Mouse (Mus musculus) limb, embryonic 10.5 days (tissue): ENCODE data around the gene Tspan31. TPM values are rescaled to one million over a fixed set of nuclear protein-coding genes. Genes with fewer than 3 reads are reported as not detected.

ENCODE experiments used
- DNase-seq: peaks from one replicate; pipeline ENCODE4 v3.0.0-alpha.2; 2017; ENCODE audit warnings: low spot score
- H3K27ac ChIP-seq: fragments of 300-500 bp; sonication (generic); 2 replicates; pipeline ENCODE4 v1.5.1; 2016; ENCODE audit warnings: mild to moderate bottlenecking
- H3K27me3 ChIP-seq: fragments of 300-500 bp; sonication (generic); 2 replicates; pipeline ENCODE4 v1.6.1; 2016; ENCODE audit warnings: low read depth, mild to moderate bottlenecking; ENCODE audit not compliant: poor library complexity, severe bottlenecking
- H3K36me3 ChIP-seq: fragments of 300-500 bp; sonication (generic); 2 replicates; pipeline ENCODE4 v1.6.1; 2016; ENCODE audit warnings: mild to moderate bottlenecking, moderate library complexity
- H3K4me1 ChIP-seq: fragments of 300-500 bp; sonication (generic); 2 replicates; pipeline ENCODE4 v1.6.1; 2016
- H3K4me3 ChIP-seq: fragments of 300-500 bp; sonication (generic); 2 replicates; pipeline ENCODE4 v1.5.1; 2016; ENCODE audit warnings: mild to moderate bottlenecking, moderate library complexity
- H3K9me3 ChIP-seq: fragments of 300-500 bp; sonication (generic); replicated peaks from 2 replicates; pipeline ENCODE4 v1.6.1; 2016; ENCODE audit warnings: mild to moderate bottlenecking
- WGBS: fragments of 180-500 bp; shearing (Covaris S2); methylation state at CpG from one replicate; pipeline ENCODE4 v1.1.7; 2016; 5-methylcytosine and 5-hydroxymethylcytosine counted together
- polyA plus RNA-seq: library from polyadenylated mRNA; unstranded; fragments of >200 nt; fragmentation: Nextera tagmentation; extraction: Ambion mirVana; gene quantifications from 2 replicates; pipeline ENCODE4 v1.2.1, GENCODE M21; 2016

Tspan31 gene
- polyA plus RNA-seq, 1 experiment from 2014 or later, result 181 TPM

DNA sequence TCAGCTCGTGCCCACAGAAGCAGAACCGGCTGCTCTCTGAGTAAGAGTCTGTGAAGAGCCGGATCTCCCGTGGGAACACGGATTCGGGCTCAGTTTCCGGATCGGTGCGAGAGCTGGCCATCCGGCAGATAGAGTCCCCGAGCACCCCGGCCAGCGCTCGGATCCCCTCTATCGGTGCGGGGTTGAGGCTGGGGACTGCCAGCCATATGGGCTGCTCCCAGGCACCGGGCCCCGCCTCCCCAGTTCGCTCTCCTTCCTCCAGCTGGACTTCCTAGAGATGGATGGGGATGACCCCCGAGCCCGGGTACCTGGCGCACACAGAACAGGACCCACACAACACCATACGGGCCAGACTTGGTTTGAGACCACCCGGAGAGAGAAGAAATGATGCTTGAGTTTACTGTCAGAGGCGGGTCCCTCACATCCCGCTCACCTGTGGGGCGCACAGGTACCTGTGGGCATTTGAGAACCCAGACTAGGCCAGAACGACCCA lies 28.7 kb downstream of the Tspan31 start, which contains the start of the genes Mettl1 and Eef1akmt3:
Gene Mettl1, plus strand, starts transcription at position 141 of the 493 bp plus-strand sequence.
Gene Eef1akmt3, minus strand, starts transcription at position 240 of the 493 bp plus-strand sequence.
- H3K36me3 ChIP-seq, result peaks cover 31% of the 10 kb centered on the region
- DNase-seq, result no peak
- peak within 1 kb of the TSS; percentile 83 for H3K4me3 ChIP-seq
- H3K27ac ChIP-seq, result peak within 1 kb of the TSS; percentile 91
- H3K9me3 ChIP-seq, result no peaks in the 10 kb centered on the region
- peaks cover 17% of the 10 kb centered on the region for H3K27me3 ChIP-seq
- H3K4me1 ChIP-seq, result peaks cover 26% of the 10 kb centered on the region
- whole genome bisulfite sequencing, result 0% methylated on average over 28 of the region's 28 CpGs

DNA sequence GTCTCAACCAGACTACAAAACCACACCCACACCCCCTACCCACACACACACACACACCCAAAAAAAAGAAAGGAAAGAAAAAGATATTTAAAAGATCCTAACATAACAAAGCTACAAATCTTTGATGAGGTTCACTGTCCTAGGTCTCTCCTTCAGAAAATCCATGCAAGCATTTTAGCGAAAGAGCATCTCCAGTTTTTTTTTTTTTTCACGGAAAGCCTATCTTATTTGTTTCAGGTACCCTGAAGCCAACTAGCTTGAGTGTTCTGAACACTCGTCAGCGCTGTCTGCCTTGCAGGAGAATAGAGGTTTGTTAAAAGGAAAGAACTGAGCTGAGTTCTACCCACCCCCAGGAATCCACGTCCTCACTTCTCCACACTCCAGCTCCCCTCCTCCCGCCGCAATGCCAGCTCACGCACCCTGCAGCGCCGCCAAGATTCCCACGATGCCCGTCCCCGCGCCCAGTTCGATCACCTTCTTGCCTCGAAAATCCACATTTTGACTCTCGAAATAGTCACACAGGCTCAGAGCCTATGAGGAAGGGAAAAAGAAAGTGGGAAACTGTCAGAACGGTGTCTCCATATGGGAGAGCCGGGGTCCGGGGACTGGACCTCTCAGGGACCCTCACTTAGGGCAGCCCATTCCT lies 29.4 kb downstream of the Tspan31 start:
- no peaks in the 10 kb centered on the region for H3K9me3 ChIP-seq
- H3K4me3 ChIP-seq, result peak overlapping the region; percentile 83
- DNase-seq, result peak; percentile 43
- H3K27me3 ChIP-seq, result peaks cover 17% of the 10 kb centered on the region
- peaks cover 26% of the 10 kb centered on the region for H3K4me1 ChIP-seq
- peak overlapping the region; percentile 91; the same call in 1 of the 2 replicates for H3K27ac ChIP-seq
- peaks cover 25% of the 10 kb centered on the region for H3K36me3 ChIP-seq
- WGBS, result 2% methylated on average over 20 of the region's 20 CpGs

DNA sequence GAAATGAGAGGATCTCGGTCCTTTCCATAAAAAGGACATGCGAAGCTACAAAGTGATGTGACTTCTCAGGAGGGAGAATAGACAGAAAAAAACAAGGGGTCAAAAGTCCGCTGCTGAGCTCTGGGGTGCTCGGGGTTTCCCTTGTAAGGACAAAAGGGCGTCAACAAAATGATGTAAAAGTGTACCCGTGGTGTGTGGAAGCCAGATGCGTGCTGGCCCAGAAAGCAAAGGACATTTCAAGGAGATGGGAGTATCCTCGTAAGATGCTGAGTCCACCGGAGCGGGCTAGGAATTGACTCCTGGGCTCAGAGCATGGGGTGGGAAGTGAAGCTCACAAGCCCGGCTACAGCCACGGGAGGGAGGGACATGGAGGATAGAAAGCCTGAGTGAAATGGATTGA lies 32.4 kb downstream of the Tspan31 start:
- no peak overlapping the region for H3K4me3 ChIP-seq
- H3K4me1 ChIP-seq, result peaks cover 18% of the 10 kb centered on the region
- no peak for DNase-seq
- no peaks in the 10 kb centered on the region for H3K9me3 ChIP-seq
- peaks cover 17% of the 10 kb centered on the region for H3K27me3 ChIP-seq
- WGBS, result 81% methylated on average over 12 of the region's 12 CpGs
- no peaks in the 10 kb centered on the region for H3K36me3 ChIP-seq
- H3K27ac ChIP-seq, result no peak overlapping the region

DNA sequence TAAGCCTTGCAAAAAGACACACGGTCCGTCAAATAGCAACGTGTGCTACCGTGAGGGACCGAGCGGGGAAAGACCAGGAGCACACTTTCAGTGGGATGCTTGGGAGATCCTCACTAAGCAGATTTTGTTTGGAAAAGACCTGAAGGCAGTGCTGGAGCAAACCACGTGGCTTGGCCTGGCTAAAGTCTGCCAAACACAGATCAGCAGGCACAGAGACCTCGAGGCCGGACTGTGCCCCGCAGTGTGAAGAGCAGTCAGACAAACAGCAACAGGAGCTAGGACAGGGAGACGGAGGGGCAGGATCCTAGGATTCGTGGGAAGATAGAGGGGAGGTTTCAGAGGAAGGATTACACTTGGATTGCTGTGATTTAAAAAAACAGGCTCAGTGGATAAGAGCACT lies 33.8 kb downstream of the Tspan31 start:
- 87% methylated on average over 12 of the region's 12 CpGs for WGBS
- H3K4me3 ChIP-seq, result no peak overlapping the region
- peaks cover 8% of the 10 kb centered on the region for H3K4me1 ChIP-seq
- no peaks in the 10 kb centered on the region for H3K9me3 ChIP-seq
- no peak overlapping the region for H3K27ac ChIP-seq
- no peaks in the 10 kb centered on the region for H3K36me3 ChIP-seq
- peaks cover 17% of the 10 kb centered on the region for H3K27me3 ChIP-seq
- no peak for DNase-seq

DNA sequence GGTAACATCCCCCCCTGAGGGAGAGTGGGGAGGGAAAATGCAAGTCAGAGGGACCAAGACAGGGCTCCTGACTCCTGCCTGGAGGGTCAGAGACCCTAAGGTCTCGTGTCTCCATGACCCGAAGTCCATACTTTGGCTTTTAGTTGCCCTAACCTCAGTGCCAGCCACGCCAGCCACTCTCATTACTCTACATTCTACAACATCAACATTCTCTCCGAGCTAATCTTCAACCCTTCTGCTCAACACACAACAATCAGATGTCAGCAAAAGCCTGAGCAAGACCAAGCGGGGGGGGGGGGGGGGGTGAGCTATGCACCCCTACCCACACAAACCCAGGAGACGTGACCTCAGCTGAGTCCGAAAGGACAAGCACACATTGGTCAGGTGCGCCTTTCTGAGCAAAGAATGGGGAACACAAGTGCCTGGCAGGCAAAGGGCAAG lies 36.7 kb downstream of the Tspan31 start:
- H3K9me3 ChIP-seq, result no peaks in the 10 kb centered on the region
- H3K27ac ChIP-seq, result no peak overlapping the region
- H3K27me3 ChIP-seq, result no peaks in the 10 kb centered on the region
- no peak overlapping the region for H3K4me3 ChIP-seq
- H3K36me3 ChIP-seq, result peaks cover 12% of the 10 kb centered on the region
- H3K4me1 ChIP-seq, result peaks cover 12% of the 10 kb centered on the region
- no peak for DNase-seq
- 82% methylated on average over 8 of the region's 8 CpGs for WGBS

DNA sequence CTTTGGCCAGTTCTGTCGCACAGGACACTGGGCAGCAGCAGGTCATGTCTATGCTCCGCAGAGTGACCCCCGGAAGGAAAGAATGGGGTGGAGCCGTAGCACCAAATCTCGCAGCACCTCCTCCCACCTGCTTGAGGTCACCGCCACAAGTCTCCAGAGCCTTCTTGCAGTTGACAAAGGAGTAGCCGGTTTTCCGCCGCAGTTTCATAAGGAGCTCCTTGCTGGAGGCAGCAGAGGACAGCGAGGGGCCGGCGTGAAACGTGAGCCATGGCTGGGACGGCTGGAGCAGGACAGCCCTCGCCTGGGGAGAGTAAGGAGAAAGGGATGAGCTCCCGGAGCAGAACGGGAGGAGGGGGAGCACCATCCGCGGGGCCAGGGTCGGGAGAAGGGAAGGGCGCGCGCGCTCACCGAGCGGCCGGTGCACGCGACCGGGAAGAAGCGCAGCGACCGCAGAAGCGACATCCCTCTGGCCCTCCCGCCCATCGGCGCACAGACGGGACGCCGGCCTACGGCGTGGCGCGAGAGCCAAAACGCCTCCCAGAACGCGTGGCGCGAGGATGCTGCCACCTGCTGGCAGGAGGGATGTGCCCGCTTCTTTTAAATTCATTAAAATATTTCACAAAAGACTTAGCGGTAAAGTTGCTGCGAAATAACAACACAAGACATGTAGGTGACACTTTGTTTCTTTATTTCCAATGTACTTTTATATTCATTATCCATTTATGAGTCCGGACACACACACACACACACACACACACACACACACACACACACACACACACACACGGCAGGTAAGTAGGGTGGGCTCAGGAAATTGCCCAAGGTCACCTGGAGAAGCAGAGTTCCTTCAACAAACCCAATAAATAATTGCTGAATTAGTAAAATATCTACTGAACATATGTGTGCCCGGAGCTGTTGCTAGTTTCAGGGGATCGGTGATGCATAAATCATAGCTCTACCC lies 39.4 kb downstream of the Tspan31 start, which contains the start of gene Tsfm:
Gene Tsfm, minus strand, starts transcription at position 505 of the 961 bp plus-strand sequence.
- Histone ChIP-seq H3K27me3 (no peaks in the 10 kb centered on the region), H3K9me3 (no peaks in the 10 kb centered on the region), H3K4me3 (peak within 1 kb of the TSS; percentile 93), H3K4me1 (peaks cover 12% of the 10 kb centered on the region), H3K27ac (peak within 1 kb of the TSS; percentile 94), H3K36me3 (peaks cover 39% of the 10 kb centered on the region)
- DNase-seq, result peak; percentile 94
- WGBS, result 5% methylated on average over 56 of the region's 56 CpGs

DNA sequence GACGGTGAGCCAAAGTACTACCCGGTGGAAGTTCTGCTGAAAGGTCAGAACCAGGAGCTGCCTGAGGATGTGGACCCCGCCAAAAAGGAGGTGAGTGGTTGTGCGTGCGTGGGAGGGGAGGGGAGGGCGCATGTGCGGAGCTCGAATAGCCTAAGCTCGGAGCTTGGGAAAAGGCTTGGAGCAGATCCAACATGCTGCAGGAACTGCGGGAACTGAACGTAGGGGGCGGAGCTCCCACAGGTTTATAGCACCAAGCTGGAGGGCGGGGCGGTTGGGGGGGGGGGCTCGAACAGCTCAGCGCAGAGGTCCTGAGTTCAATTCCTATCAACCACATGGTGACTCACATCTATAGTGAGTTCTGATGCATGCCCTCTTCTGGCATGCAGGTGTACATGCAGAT lies 51.6 kb downstream of the Tspan31 start:
- DNase-seq, result no peak
- Histone ChIP-seq H3K27ac (no peak overlapping the region), H3K36me3 (peaks cover 22% of the 10 kb centered on the region), H3K4me3 (no peak overlapping the region), H3K9me3 (no peaks in the 10 kb centered on the region), H3K4me1 (peaks cover 11% of the 10 kb centered on the region), H3K27me3 (no peaks in the 10 kb centered on the region)
- WGBS, result 80% methylated on average over 16 of the region's 16 CpGs

Other genes with a start within 250 kb of the Tspan31 start
- gene Atp23, start 168.9 kb downstream of the Tspan31 start, polyA plus RNA-seq, result 19.3 and 23.6 TPM in 2 replicates
- 45.9 and 59.0 TPM in 2 replicates for gene Ctdsp2, start 91.5 kb downstream of the Tspan31 start, polyA plus RNA-seq
- 0.05 and 0.06 TPM in 2 replicates for gene Avil, start 69.6 kb downstream of the Tspan31 start, polyA plus RNA-seq
- 109 and 114 TPM in 2 replicates for gene Tsfm, start 39.4 kb downstream of the Tspan31 start, polyA plus RNA-seq
- gene Mettl1, start 28.9 kb downstream of the Tspan31 start, polyA plus RNA-seq, result 60.2 and 64.6 TPM in 2 replicates
- 0.33 and 0.34 TPM in 2 replicates for gene Eef1akmt3, start 28.8 kb downstream of the Tspan31 start, polyA plus RNA-seq
- gene Cyp27b1, start 22.0 kb downstream of the Tspan31 start, polyA plus RNA-seq, result 0.11 and 0.24 TPM in 2 replicates
- gene March9, start 10.1 kb downstream of the Tspan31 start, polyA plus RNA-seq, result 0.33 and 0.79 TPM in 2 replicates
- 3,142 and 3,162 TPM in 2 replicates for gene Cdk4, start 6.7 kb downstream of the Tspan31 start, polyA plus RNA-seq
- 0.03 TPM in 1 of 2 replicates, not detected in the other for gene Agap2, start 5.0 kb upstream of the Tspan31 start, polyA plus RNA-seq
- 41.3 and 49.7 TPM in 2 replicates for gene Os9, start 50.9 kb upstream of the Tspan31 start, polyA plus RNA-seq
- gene B4galnt1, start 95.0 kb upstream of the Tspan31 start, polyA plus RNA-seq, result 2.8 and 3.4 TPM in 2 replicates
- 3.4 and 4.1 TPM in 2 replicates for gene Slc26a10, start 110.4 kb upstream of the Tspan31 start, polyA plus RNA-seq
- 25.8 and 36.3 TPM in 2 replicates for gene Arhgef25, start 119.8 kb upstream of the Tspan31 start, polyA plus RNA-seq
- 91.4 and 122 TPM in 2 replicates for gene Dtx3, start 125.5 kb upstream of the Tspan31 start, polyA plus RNA-seq
- 25.0 and 27.8 TPM in 2 replicates for gene Pip4k2c, start 141.3 kb upstream of the Tspan31 start, polyA plus RNA-seq
- 1.4 and 2.2 TPM in 2 replicates for gene Kif5a, start 193.1 kb upstream of the Tspan31 start, polyA plus RNA-seq
- 185 and 194 TPM in 2 replicates for gene Dctn2, start 196.1 kb upstream of the Tspan31 start, polyA plus RNA-seq
- gene Mbd6, start 218.8 kb upstream of the Tspan31 start, polyA plus RNA-seq, result 16.7 and 18.8 TPM in 2 replicates
- 170 and 205 TPM in 2 replicates for gene Mars, start 241.5 kb upstream of the Tspan31 start, polyA plus RNA-seq